Mouse (Mus musculus): Measurements from ENCODE around the gene Shisal1.

GRCm38 (mm10) chr15:84414040-84414848 is 32.7 kb downstream of the Shisal1 start:
- TF ChIP-seq CTCF (IDR thresholded peaks at IDR 0.05; ENCODE audit: borderline replicate concordance, insufficient read depth, low read depth, low read length): no peak
- no peak for TF ChIP-seq POLR2A (IDR thresholded peaks at IDR 0.05; ENCODE audit: borderline replicate concordance, insufficient read depth, low read length)

Data from cerebellum, adult 2 months (tissue).